Mouse (Mus musculus) brain, embryonic 18.5 days (tissue): Measurements from ENCODE around the gene Rpl31.

Experiments
- DNase-seq: peaks from one replicate; pipeline ENCODE4 v3.0.0-alpha.2; 2012; ENCODE audit warnings: low read depth, low spot score

The Rpl31 gene

GRCm38 (mm10) chr1:39367045-39367444, 597 bp upstream of the Rpl31 start:
- no peak for DNase-seq

- DNase-seq: no peak
Observed at GRCm38 (mm10) chr1:39368267-39368841, 712 bp downstream of the Rpl31 start.

GRCm38 (mm10) chr1:39370431-39370830, 2.8 kb downstream of the Rpl31 start:
- no peak for DNase-seq

GRCm38 (mm10) chr1:39372220-39372843, 4.7 kb downstream of the Rpl31 start:
- DNase-seq: no peak

- no peak for DNase-seq
Observed at GRCm38 (mm10) chr1:39373378-39373777, 5.7 kb downstream of the Rpl31 start.

- no peak for DNase-seq
Observed at GRCm38 (mm10) chr1:39374231-39374809, 6.7 kb downstream of the Rpl31 start.

GRCm38 (mm10) chr1:39376121-39376520, 8.5 kb downstream of the Rpl31 start:
- DNase-seq: no peak

GRCm38 (mm10) chr1:39376726-39377240, 9.1 kb downstream of the Rpl31 start:
- DNase-seq: no peak

- DNase-seq: no peak
Observed at GRCm38 (mm10) chr1:39378540-39378939, 10.9 kb downstream of the Rpl31 start.

GRCm38 (mm10) chr1:39379021-39379420, 11.4 kb downstream of the Rpl31 start:
- no peak for DNase-seq

GRCm38 (mm10) chr1:39381017-39381416, 13.4 kb downstream of the Rpl31 start:
- no peak for DNase-seq

- DNase-seq: no peak
Observed at GRCm38 (mm10) chr1:39384914-39385313, 17.3 kb downstream of the Rpl31 start.

GRCm38 (mm10) chr1:39386456-39386855, 18.8 kb downstream of the Rpl31 start:
- no peak for DNase-seq

- DNase-seq: no peak
Observed at GRCm38 (mm10) chr1:39387497-39387896, 19.9 kb downstream of the Rpl31 start.

- DNase-seq: no peak
Observed at GRCm38 (mm10) chr1:39388163-39388562, 20.5 kb downstream of the Rpl31 start.

GRCm38 (mm10) chr1:39389338-39389737, 21.7 kb downstream of the Rpl31 start:
- no peak for DNase-seq

GRCm38 (mm10) chr1:39391652-39392051, 24.0 kb downstream of the Rpl31 start:
- DNase-seq: no peak

GRCm38 (mm10) chr1:39392189-39392588, 24.5 kb downstream of the Rpl31 start:
- DNase-seq: no peak

GRCm38 (mm10) chr1:39393217-39393867, 25.7 kb downstream of the Rpl31 start:
- DNase-seq: no peak

- no peak for DNase-seq
Observed at GRCm38 (mm10) chr1:39394096-39394495, 26.5 kb downstream of the Rpl31 start.

GRCm38 (mm10) chr1:39394650-39395049, 27.0 kb downstream of the Rpl31 start:
- no peak for DNase-seq

GRCm38 (mm10) chr1:39396347-39396746, 28.7 kb downstream of the Rpl31 start:
- DNase-seq: no peak

- DNase-seq: no peak
Observed at GRCm38 (mm10) chr1:39398284-39398683, 30.6 kb downstream of the Rpl31 start.
